Mouse (Mus musculus) stomach, postnatal 0 days (tissue): ENCODE data around the gene Eif4e1b.

Experiments used
- CTCF ChIP-seq: IDR thresholded peaks from 2 replicates; pipeline ENCODE4 v1.5.1; 2016; ENCODE audit warnings: antibody characterized with exemption, low read depth, mild to moderate bottlenecking, moderate library complexity
- EP300 ChIP-seq: optimal IDR thresholded peaks from 2 replicates; pipeline ENCODE3; 2016; ENCODE audit warnings: antibody characterized with exemption

GRCm38 (mm10) chr13:54748721-54749060, 35.1 kb upstream of the Eif4e1b start:
- TF ChIP-seq CTCF (no peak), EP300 (no peak)
